In the genomic region with DNA sequence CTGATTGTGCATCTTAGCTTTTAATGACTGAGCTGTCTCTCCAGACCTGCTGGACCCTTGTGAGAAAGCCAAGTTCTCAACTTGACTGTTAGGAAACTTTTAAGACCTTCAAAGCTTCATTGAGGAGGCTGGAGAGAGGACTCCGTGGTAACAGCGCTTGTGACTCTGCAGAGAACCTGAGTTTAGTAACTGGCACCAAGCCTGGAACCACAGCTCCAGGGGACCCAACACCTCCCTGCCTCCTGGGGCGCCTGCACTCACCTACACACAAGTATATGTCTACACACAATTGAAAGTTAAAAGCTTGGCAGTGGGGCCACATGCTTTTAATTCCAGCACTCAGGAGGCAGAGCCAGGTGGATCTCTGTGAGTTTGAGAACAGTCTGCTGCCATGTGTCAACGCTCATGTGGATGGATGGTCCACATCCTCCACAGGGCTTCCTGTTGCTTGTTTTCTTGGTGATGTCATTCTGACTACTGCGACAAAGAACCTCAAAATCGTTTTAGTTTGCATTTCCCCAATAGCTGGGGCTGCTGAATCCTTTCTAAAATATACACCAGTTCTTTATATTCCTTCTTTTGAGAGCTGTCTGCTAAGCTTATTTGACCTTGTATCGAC, we compare ENCODE assay signal across 26 mouse cellular contexts. TPM values are rescaled to one million over a fixed set of nuclear protein-coding genes. Genes with fewer than 3 reads are reported as not detected.
"Had no signal": no experiment of that assay in that cellular context is flagged by ENCODE, and none has a peak within 500 bp of the region (broad histone marks: within the 10 kb centered on the region; RNA-seq: fewer than 3 reads in every experiment).

No protein-coding gene starts in this region.

- DNase-seq: cerebellum, adult 8-10 months; cerebellum, adult 9-10 months; cerebellum, adult 9-11 months; cerebellum, postnatal 10 days; cerebellum, postnatal 14 days; cerebellum, postnatal 25 days; cerebellum, postnatal 36 days; embryo, embryonic 11 days; forebrain, postnatal 0 days; gastrocnemius, adult 2 months; gastrocnemius, postnatal 10 days; gastrocnemius, postnatal 14 days; gastrocnemius, postnatal 25 days; gastrocnemius, postnatal 36 days; heart, adult 11 months; heart, adult 18-20 months; heart, adult 2 months had no signal

- ATAC-seq: forebrain, embryonic 13.5 days; forebrain, embryonic 14.5 days; forebrain, embryonic 15.5 days; forebrain, embryonic 16.5 days; forebrain, postnatal 0 days had no signal

RNA-seq across cellular contexts. Expression of a gene that starts 25.3 kb away (rescaled TPM):
- total RNA-seq: common myeloid progenitor, adult 5-6 weeks; gastrocnemius, adult 18-20 months; gastrocnemius, adult 2 months; gastrocnemius, adult 8-10 months; gastrocnemius, postnatal 10 days; gastrocnemius, postnatal 14 days; gastrocnemius, postnatal 25 days; gastrocnemius, postnatal 36 days; gastrocnemius, postnatal 4 days; heart, adult 18-20 months; heart, adult 2 months; heart, adult 8-10 months had no signal

RNA-seq across cellular contexts. Expression of a gene that starts 42.1 kb away (rescaled TPM):
- total RNA-seq: gastrocnemius, adult 18-20 months; gastrocnemius, adult 2 months; gastrocnemius, adult 8-10 months; gastrocnemius, postnatal 14 days; gastrocnemius, postnatal 25 days; gastrocnemius, postnatal 36 days had no signal

RNA-seq across cellular contexts. Expression of a gene that starts 59.8 kb away (rescaled TPM):
- total RNA-seq: gastrocnemius, adult 18-20 months; gastrocnemius, adult 2 months; gastrocnemius, adult 8-10 months; gastrocnemius, postnatal 25 days; gastrocnemius, postnatal 36 days; heart, adult 18-20 months; heart, adult 2 months; heart, adult 8-10 months had no signal
